Mouse (Mus musculus) megakaryocyte-erythroid progenitor cell, adult 5-6 weeks (primary cell): ENCODE data around the gene Olfr558. TPM values are rescaled to one million over a fixed set of nuclear protein-coding genes. Genes with fewer than 3 reads are reported as not detected.

Source experiments
- ATAC-seq: replicated peaks from 2 replicates; pipeline ENCODE4 v1.8.0; 2016; ENCODE audit warnings: mild to moderate bottlenecking, inconsistent platforms; ENCODE audit not compliant: severe bottlenecking, poor library complexity, low FRiP score, low TSS enrichment
- total RNA-seq, 2 experiments: library from RNA; stranded (forward) in 1 of 2; stranded (reverse) in 1 of 2; fragments of 200-1000, 215-1000 nt in 1 of 2; fragments of >200 nt in 1 of 2; fragmentation: Nextera tagmentation in 1 of 2; gene quantifications; 2 replicates each; pipeline ENCODE4 v1.2.3; 2014 to 2017

Olfr558 gene
- total RNA-seq (2014; fragmentation: Nextera tagmentation) = not detected in 2 replicates
- not detected in 2 replicates for total RNA-seq (2017)

DNA sequence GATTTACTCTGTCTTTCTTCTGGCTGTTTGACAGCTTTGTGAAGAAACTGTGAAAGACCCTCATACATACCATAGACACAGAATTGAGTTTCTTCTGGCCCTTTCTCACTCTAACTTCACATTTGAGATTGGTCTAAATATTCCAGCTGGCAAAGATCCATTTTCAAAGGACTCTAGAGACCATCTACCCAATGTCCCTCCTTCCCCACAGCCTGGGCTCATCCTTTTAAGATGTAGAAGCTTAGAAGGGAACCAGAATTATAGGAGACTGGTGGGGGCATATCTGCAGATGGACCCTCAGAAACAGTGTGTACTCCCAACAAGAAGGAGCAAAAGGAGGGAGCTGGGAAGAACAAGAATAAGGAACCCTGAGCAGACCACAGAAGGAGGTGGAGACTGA lies at the start of gene Olfr558:
TSS of gene Olfr558 (plus strand) at position 301 of the 400 bp plus-strand sequence.
- ATAC-seq = no peak

GRCm38 (mm10) chr7:102658523-102658922 lies 43.5 kb upstream of the Olfr558 start, which contains the start of gene Olfr555:
Gene Olfr555 (plus strand): TSS chr7:102658823.
- no peak for ATAC-seq

DNA sequence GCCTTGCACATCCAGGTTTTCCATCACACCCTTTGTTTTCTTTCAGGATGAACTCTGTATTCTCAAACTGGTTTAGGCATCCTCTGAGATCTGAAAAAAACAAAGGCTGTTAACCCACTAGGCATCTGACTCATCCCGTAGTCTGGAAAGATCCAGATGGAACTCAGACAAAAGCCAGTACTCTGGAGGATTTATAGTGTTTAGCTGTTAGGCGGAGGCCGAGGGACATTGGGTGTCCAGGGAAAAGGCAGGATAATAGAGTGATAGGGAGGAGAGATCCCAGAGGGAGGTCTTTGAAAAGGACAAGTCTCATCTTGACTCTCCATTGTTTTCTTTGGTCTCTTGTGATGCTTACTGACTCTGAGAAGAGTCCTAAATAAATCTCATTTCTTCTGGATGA lies 37.4 kb upstream of the Olfr558 start, which contains the start of gene Olfr556:
TSS of gene Olfr556 (plus strand) at position 301 of the 400 bp plus-strand sequence.
- no peak for ATAC-seq

DNA sequence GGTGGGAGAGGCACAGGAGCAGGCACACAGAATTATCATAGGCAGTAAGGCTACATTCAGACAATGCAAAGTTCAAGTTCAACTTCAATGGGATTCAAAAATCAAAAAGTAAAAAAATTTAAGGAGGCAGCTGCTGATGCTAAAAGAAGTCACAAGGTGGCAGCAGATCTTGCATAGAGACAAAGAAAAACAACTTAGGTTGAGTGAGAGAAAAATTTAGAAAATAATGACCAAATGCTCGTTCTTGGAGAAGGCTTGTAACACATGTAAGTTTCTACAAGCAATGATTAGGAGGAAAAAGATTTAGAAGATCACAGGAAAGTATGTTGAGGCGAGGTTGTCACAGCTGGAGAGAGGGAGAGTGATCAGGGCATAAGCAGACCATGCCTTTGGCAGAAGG lies 36.6 kb upstream of the Olfr558 start:
- ATAC-seq = no peak

DNA sequence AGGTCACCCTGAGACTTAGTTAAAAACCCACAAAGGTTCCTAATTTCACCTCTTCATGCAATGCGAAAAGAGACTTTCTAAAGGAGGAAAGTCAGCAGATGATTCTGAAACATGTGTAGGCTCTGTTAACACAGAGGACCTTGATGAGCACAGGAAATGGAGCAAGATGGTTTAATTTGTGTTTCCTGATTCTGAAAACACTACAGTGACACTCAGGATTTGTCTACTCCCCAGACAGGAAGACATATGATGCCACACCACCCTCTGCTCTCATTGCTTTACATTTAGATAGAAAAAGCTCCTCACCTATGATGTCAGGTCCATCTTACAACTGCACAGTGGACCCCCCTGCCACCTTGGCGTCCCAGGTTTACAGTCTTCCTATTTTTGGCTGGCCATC lies 25.8 kb upstream of the Olfr558 start:
- no peak for ATAC-seq

- ATAC-seq = no peak
These were observed 20.1 kb upstream of the Olfr558 start for GRCm38 (mm10) chr7:102681916-102682315.

DNA sequence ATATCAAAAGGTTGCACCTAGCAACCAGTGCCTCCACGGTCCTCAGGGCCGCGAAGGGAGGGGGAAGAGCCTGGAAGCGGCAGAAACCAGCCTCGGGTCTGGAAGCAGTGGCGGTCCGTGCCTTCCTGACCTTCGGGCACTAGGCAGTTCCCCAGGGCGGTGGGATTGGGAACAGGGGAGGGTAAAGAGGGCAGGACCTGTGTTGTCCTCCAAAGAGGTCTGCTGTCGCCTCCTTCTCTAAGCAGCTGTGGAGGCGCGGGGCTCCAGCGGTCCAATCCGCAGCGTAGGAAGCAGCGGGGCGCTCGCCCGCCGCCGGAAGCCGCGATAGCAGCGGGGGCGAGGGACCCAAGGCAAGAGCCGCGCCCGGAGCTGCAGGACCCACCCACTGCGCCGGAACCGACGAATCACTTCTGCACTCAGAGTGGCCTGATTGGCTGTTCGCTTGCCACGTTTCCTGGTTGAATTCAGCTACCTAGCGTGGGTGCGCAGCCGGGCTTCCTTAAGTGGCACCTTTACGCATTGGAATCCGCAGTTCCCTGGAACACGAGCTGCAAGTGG lies 15.0 kb upstream of the Olfr558 start, which contains the start of gene Trim68:
TSS of gene Trim68 (minus strand) at position 384 of the 558 bp plus-strand sequence.
- ATAC-seq = peak; percentile 100

DNA sequence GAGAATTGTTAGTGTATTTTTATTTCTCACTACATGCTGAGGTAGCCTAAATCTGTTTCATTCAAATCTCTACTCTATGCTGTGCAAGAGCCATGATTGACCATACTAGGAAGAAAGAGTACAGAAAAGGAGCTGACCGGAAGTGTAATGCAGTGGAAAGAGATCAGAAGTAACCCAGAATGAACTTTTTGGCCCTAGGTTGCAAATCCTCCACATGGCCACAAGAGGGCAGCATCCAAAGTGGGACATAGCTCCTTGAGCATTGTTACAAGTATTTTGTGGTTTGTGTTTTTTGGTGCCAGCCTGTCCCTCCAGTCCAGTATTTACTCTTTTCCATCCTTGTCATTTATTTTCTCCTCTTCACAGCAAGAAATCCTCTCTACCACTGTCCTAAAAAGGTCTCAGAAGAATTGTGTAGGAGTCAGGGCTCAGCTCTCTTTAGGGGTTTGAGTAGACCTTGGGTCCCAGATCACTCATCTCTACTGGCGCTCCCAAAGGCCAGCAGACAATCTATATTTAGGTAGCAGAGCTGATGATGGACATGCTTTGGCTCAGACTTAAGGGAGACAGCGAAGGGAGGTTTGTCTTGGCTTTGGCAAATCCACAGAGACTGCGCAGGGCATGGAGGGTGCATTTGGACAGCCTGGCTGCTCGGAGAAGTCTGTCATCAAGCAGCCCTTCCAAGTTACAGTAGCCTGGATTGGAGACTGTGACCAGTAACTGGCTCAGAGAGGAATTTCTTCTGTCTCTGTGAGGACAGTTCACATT lies 6.5 kb upstream of the Olfr558 start, which contains the start of gene Olfr557:
TSS of gene Olfr557 (plus strand) at position 553 of the 768 bp plus-strand sequence.
- ATAC-seq = peak; percentile 91

- ATAC-seq = no peak
These were observed 3.6 kb upstream of the Olfr558 start for GRCm38 (mm10) chr7:102698461-102698860.

- ATAC-seq = no peak
These were observed 17.0 kb downstream of the Olfr558 start, which contains the start of gene Olfr33 for GRCm38 (mm10) chr7:102718970-102719369. Gene Olfr33 (minus strand): TSS chr7:102719070.

DNA sequence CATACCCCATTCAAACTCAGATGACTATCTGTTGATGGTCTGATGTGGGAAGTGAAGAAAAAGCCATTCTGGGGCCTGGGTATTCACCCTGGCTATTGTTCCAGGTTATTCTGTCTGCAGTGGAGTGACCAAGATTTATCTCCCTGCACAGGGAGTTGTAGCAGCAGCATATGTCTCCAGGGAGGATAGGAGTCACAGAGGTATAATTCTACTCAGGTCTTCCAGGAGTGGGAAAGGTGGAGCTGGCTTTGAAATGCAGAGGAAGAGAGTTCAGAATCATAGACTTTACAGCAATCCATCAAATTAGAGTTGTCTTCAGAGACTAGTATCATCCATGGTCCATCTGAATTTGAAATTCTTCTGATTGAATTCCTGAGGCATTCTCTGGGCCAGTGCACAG lies 25.4 kb downstream of the Olfr558 start, which contains the start of gene Olfr559:
TSS of gene Olfr559 (minus strand) at position 101 of the 400 bp plus-strand sequence.
- ATAC-seq = no peak

DNA sequence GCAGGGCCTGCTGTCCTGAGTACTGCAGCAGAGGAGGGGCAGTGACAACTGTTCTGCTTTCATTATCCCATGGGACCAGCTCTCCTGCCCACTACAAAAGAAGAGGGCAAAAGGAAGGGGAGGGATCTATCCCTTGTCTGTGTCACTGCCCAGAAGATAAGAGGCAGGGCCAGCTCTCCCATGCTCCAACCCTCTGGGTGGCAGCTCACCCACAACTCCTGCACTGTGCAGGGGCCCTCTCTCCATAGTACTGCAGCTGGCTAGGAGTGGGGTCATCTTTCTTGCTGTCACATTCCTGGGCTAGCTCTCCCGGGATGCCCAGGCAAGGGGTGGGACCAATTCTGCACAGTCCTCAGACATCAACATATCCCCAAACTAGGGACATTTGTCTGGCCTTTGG lies 31.8 kb downstream of the Olfr558 start:
- no peak for ATAC-seq

GRCm38 (mm10) chr7:102737705-102738104 lies 35.7 kb downstream of the Olfr558 start:
- ATAC-seq = no peak

- ATAC-seq = 0 out of 2 replicates have a peak, but pooled peaks have one; percentile 59
These were observed 50.1 kb downstream of the Olfr558 start for GRCm38 (mm10) chr7:102752086-102752485.

DNA sequence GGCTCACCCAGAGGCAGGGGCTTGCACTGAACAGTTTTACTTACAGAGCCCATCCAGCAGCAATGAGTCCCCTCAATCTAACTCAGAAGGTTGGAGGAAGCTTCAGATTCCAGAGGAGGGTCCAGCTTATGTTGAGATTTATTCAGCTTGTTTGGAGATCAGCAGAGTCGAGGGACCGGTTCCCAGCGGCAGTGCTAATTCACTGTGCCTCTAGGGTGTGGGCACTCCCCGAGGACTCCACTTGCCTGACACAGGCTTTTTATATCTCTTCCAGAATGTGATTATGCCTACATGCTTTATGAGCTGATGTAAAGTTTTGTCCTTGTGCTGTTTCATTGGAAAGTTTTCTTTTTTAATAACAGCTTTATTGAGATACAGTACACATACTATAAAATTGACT lies 57.3 kb downstream of the Olfr558 start, which contains the start of the genes Olfr560 and Olfr78:
TSS of gene Olfr560 (minus strand) at position 101 of the 400 bp plus-strand sequence.
TSS of gene Olfr78 (minus strand) at position 206 of the 400 bp plus-strand sequence.
- no peak for ATAC-seq

Other genes with a start within 250 kb of the Olfr558 start
- gene Olfr543, start 220.5 kb upstream of the Olfr558 start, total RNA-seq (2014; fragmentation: Nextera tagmentation) = not detected in 2 replicates
- 0.09 TPM in 1 of 2 replicates, not detected in the other for gene Olfr543, start 220.5 kb upstream of the Olfr558 start, total RNA-seq (2017)
- not detected in 2 replicates for gene Olfr544, start 213.9 kb upstream of the Olfr558 start, total RNA-seq (2014; fragmentation: Nextera tagmentation)
- gene Olfr544, start 213.9 kb upstream of the Olfr558 start, total RNA-seq (2017) = 0.05 TPM in 1 of 2 replicates, not detected in the other
- not detected in 2 replicates for gene Olfr545, start 202.6 kb upstream of the Olfr558 start, total RNA-seq (2014; fragmentation: Nextera tagmentation)
- not detected in 2 replicates for gene Olfr545, start 202.6 kb upstream of the Olfr558 start, total RNA-seq (2017)
- not detected in 2 replicates for gene Olfr547, start 167.5 kb upstream of the Olfr558 start, total RNA-seq (2014; fragmentation: Nextera tagmentation)
- gene Olfr547, start 167.5 kb upstream of the Olfr558 start, total RNA-seq (2017) = not detected in 2 replicates
- gene Olfr548-ps1, start 161.3 kb upstream of the Olfr558 start, total RNA-seq (2014; fragmentation: Nextera tagmentation) = not detected in 2 replicates
- not detected in 2 replicates for gene Olfr548-ps1, start 161.3 kb upstream of the Olfr558 start, total RNA-seq (2017)
- gene Olfr549, start 152.3 kb upstream of the Olfr558 start, total RNA-seq (2014; fragmentation: Nextera tagmentation) = not detected in 2 replicates
- gene Olfr549, start 152.3 kb upstream of the Olfr558 start, total RNA-seq (2017) = not detected in 2 replicates
- gene Trim21, start 136.7 kb upstream of the Olfr558 start, total RNA-seq (2014; fragmentation: Nextera tagmentation) = 10.2 and 20.0 TPM in 2 replicates
- 24.0 and 31.5 TPM in 2 replicates for gene Trim21, start 136.7 kb upstream of the Olfr558 start, total RNA-seq (2017)
- gene Olfr550, start 130.8 kb upstream of the Olfr558 start, total RNA-seq (2014; fragmentation: Nextera tagmentation) = not detected in 2 replicates
- 0.04 TPM in 1 of 2 replicates, not detected in the other for gene Olfr550, start 130.8 kb upstream of the Olfr558 start, total RNA-seq (2017)
- not detected in 2 replicates for gene Olfr551, start 110.3 kb upstream of the Olfr558 start, total RNA-seq (2014; fragmentation: Nextera tagmentation)
- not detected in 2 replicates for gene Olfr551, start 110.3 kb upstream of the Olfr558 start, total RNA-seq (2017)
- 0.20 TPM in 1 of 2 replicates, not detected in the other for gene Olfr552, start 104.4 kb upstream of the Olfr558 start, total RNA-seq (2014; fragmentation: Nextera tagmentation)
- not detected in 2 replicates for gene Olfr552, start 104.4 kb upstream of the Olfr558 start, total RNA-seq (2017)
- gene Olfr553, start 84.0 kb upstream of the Olfr558 start, total RNA-seq (2014; fragmentation: Nextera tagmentation) = not detected in 2 replicates
- gene Olfr553, start 84.0 kb upstream of the Olfr558 start, total RNA-seq (2017) = not detected in 2 replicates
- gene Olfr554, start 63.8 kb upstream of the Olfr558 start, total RNA-seq (2014; fragmentation: Nextera tagmentation) = not detected in 2 replicates
- not detected in 2 replicates for gene Olfr554, start 63.8 kb upstream of the Olfr558 start, total RNA-seq (2017)
- gene Olfr555, start 43.4 kb upstream of the Olfr558 start, total RNA-seq (2014; fragmentation: Nextera tagmentation) = not detected in 2 replicates
- gene Olfr555, start 43.4 kb upstream of the Olfr558 start, total RNA-seq (2017) = not detected in 2 replicates
- not detected in 2 replicates for gene Olfr556, start 37.3 kb upstream of the Olfr558 start, total RNA-seq (2014; fragmentation: Nextera tagmentation)
- gene Olfr556, start 37.3 kb upstream of the Olfr558 start, total RNA-seq (2017) = not detected in 2 replicates
- gene Trim68, start 14.9 kb upstream of the Olfr558 start, total RNA-seq (2014; fragmentation: Nextera tagmentation) = 6.7 and 8.4 TPM in 2 replicates
- 1.8 and 6.0 TPM in 2 replicates for gene Trim68, start 14.9 kb upstream of the Olfr558 start, total RNA-seq (2017)
- not detected in 2 replicates for gene Olfr557, start 6.3 kb upstream of the Olfr558 start, total RNA-seq (2014; fragmentation: Nextera tagmentation)
- gene Olfr557, start 6.3 kb upstream of the Olfr558 start, total RNA-seq (2017) = not detected in 2 replicates
- gene Olfr33, start 16.9 kb downstream of the Olfr558 start, total RNA-seq (2014; fragmentation: Nextera tagmentation) = not detected in 2 replicates
- gene Olfr33, start 16.9 kb downstream of the Olfr558 start, total RNA-seq (2017) = not detected in 2 replicates
- gene Olfr559, start 25.3 kb downstream of the Olfr558 start, total RNA-seq (2014; fragmentation: Nextera tagmentation) = not detected in 2 replicates
- not detected in 2 replicates for gene Olfr559, start 25.3 kb downstream of the Olfr558 start, total RNA-seq (2017)
- not detected in 2 replicates for gene Olfr560, start 57.2 kb downstream of the Olfr558 start, total RNA-seq (2014; fragmentation: Nextera tagmentation)
- not detected in 2 replicates for gene Olfr560, start 57.2 kb downstream of the Olfr558 start, total RNA-seq (2017)
- gene Olfr78, start 57.3 kb downstream of the Olfr558 start, total RNA-seq (2014; fragmentation: Nextera tagmentation) = not detected in 2 replicates
- gene Olfr78, start 57.3 kb downstream of the Olfr558 start, total RNA-seq (2017) = not detected in 2 replicates
- not detected in 2 replicates for gene Olfr561, start 69.0 kb downstream of the Olfr558 start, total RNA-seq (2014; fragmentation: Nextera tagmentation)
- gene Olfr561, start 69.0 kb downstream of the Olfr558 start, total RNA-seq (2017) = not detected in 2 replicates
- not detected in 2 replicates for gene Olfr564, start 101.3 kb downstream of the Olfr558 start, total RNA-seq (2014; fragmentation: Nextera tagmentation)
- not detected in 2 replicates for gene Olfr564, start 101.3 kb downstream of the Olfr558 start, total RNA-seq (2017)
- not detected in 2 replicates for gene Olfr566, start 156.6 kb downstream of the Olfr558 start, total RNA-seq (2014; fragmentation: Nextera tagmentation)
- not detected in 2 replicates for gene Olfr566, start 156.6 kb downstream of the Olfr558 start, total RNA-seq (2017)
- gene Olfr568, start 174.9 kb downstream of the Olfr558 start, total RNA-seq (2014; fragmentation: Nextera tagmentation) = not detected in 2 replicates
- gene Olfr568, start 174.9 kb downstream of the Olfr558 start, total RNA-seq (2017) = not detected in 2 replicates
- not detected in 2 replicates for gene Olfr569, start 188.7 kb downstream of the Olfr558 start, total RNA-seq (2014; fragmentation: Nextera tagmentation)
- gene Olfr569, start 188.7 kb downstream of the Olfr558 start, total RNA-seq (2017) = not detected in 2 replicates
- not detected in 2 replicates for gene Olfr570, start 192.4 kb downstream of the Olfr558 start, total RNA-seq (2014; fragmentation: Nextera tagmentation)
- gene Olfr570, start 192.4 kb downstream of the Olfr558 start, total RNA-seq (2017) = not detected in 2 replicates
- not detected in 2 replicates for gene Olfr571, start 215.3 kb downstream of the Olfr558 start, total RNA-seq (2014; fragmentation: Nextera tagmentation)
- not detected in 2 replicates for gene Olfr571, start 215.3 kb downstream of the Olfr558 start, total RNA-seq (2017)
- gene Olfr572, start 222.2 kb downstream of the Olfr558 start, total RNA-seq (2014; fragmentation: Nextera tagmentation) = not detected in 2 replicates
- gene Olfr572, start 222.2 kb downstream of the Olfr558 start, total RNA-seq (2017) = not detected in 2 replicates
- not detected in 2 replicates for gene Olfr573-ps1, start 240.4 kb downstream of the Olfr558 start, total RNA-seq (2014; fragmentation: Nextera tagmentation)
- not detected in 2 replicates for gene Olfr573-ps1, start 240.4 kb downstream of the Olfr558 start, total RNA-seq (2017)
- gene Olfr574, start 246.3 kb downstream of the Olfr558 start, total RNA-seq (2014; fragmentation: Nextera tagmentation) = not detected in 2 replicates
- gene Olfr574, start 246.3 kb downstream of the Olfr558 start, total RNA-seq (2017) = not detected in 2 replicates